Mouse (Mus musculus): ENCODE measurements around the gene Xrcc4. TPM values are rescaled to one million over a fixed set of nuclear protein-coding genes. Genes with fewer than 3 reads are reported as not detected.

The Xrcc4 gene
- polyA plus RNA-seq, 1 experiment from 2014 or later: 5.8 TPM

GRCm38 (mm10) chr13:90005561-90005960 is 83.8 kb downstream of the Xrcc4 start:
- H3K9ac ChIP-seq (ENCODE audit: low read depth, low read length): no peak overlapping the region
- H3K27me3 ChIP-seq (ENCODE audit: control insufficient read depth, insufficient read depth, low read depth, low read length): no peaks in the 10 kb centered on the region
- no peak overlapping the region for H3K27ac ChIP-seq (ENCODE audit: low read length)
- WGBS (ENCODE audit: insufficient replicate concordance): 76% methylated on average over 1 of the region's 1 CpGs
- H3K9me3 ChIP-seq (replicated peaks; ENCODE audit: control insufficient read depth, low read length): no peaks in the 10 kb centered on the region
- no peaks in the 10 kb centered on the region for H3K4me1 ChIP-seq (ENCODE audit: control insufficient read depth, low read depth, low read length)
- no peak overlapping the region for H3K4me3 ChIP-seq (ENCODE audit: low read depth, low read length)
- no peak for ATAC-seq (ENCODE audit: low read depth)
- no peak overlapping the region for H3K4me2 ChIP-seq (ENCODE audit: low read depth, low read length)
- no peaks in the 10 kb centered on the region for H3K36me3 ChIP-seq (ENCODE audit: control insufficient read depth, insufficient read depth)

GRCm38 (mm10) chr13:89997531-89997930 is 91.9 kb downstream of the Xrcc4 start:
- no peaks in the 10 kb centered on the region for H3K9me3 ChIP-seq (replicated peaks; ENCODE audit: control insufficient read depth, low read length)
- H3K4me2 ChIP-seq (ENCODE audit: low read depth, low read length): no peak overlapping the region
- H3K36me3 ChIP-seq (ENCODE audit: control insufficient read depth, insufficient read depth): no peaks in the 10 kb centered on the region
- no peaks in the 10 kb centered on the region for H3K27me3 ChIP-seq (ENCODE audit: control insufficient read depth, insufficient read depth, low read depth, low read length)
- H3K4me3 ChIP-seq (ENCODE audit: low read depth, low read length): no peak overlapping the region
- no peak overlapping the region for H3K27ac ChIP-seq (ENCODE audit: low read length)
- H3K9ac ChIP-seq (ENCODE audit: low read depth, low read length): no peak overlapping the region
- no peak for ATAC-seq (ENCODE audit: low read depth)
- H3K4me1 ChIP-seq (ENCODE audit: control insufficient read depth, low read depth, low read length): no peaks in the 10 kb centered on the region

GRCm38 (mm10) chr13:89986087-89986486 is 103.3 kb downstream of the Xrcc4 start:
- WGBS (ENCODE audit: insufficient replicate concordance): 27% methylated on average over 2 of the region's 2 CpGs
- no peak overlapping the region for H3K4me2 ChIP-seq (ENCODE audit: low read depth, low read length)
- no peak overlapping the region for H3K4me3 ChIP-seq (ENCODE audit: low read depth, low read length)
- no peak for ATAC-seq (ENCODE audit: low read depth)
- no peak overlapping the region for H3K27ac ChIP-seq (ENCODE audit: low read length)
- no peaks in the 10 kb centered on the region for H3K36me3 ChIP-seq (ENCODE audit: control insufficient read depth, insufficient read depth)
- no peaks in the 10 kb centered on the region for H3K27me3 ChIP-seq (ENCODE audit: control insufficient read depth, insufficient read depth, low read depth, low read length)
- H3K4me1 ChIP-seq (ENCODE audit: control insufficient read depth, low read depth, low read length): no peaks in the 10 kb centered on the region
- no peaks in the 10 kb centered on the region for H3K9me3 ChIP-seq (replicated peaks; ENCODE audit: control insufficient read depth, low read length)
- H3K9ac ChIP-seq (ENCODE audit: low read depth, low read length): no peak overlapping the region

- ATAC-seq (ENCODE audit: low read depth): no peak
- 50% methylated on average over 3 of the region's 3 CpGs for WGBS (ENCODE audit: insufficient replicate concordance)
- Histone ChIP-seq H3K27ac (ENCODE audit: low read length) (no peak overlapping the region), H3K4me1 (ENCODE audit: control insufficient read depth, low read depth, low read length) (no peaks in the 10 kb centered on the region), H3K9ac (ENCODE audit: low read depth, low read length) (no peak overlapping the region), H3K4me3 (ENCODE audit: low read depth, low read length) (no peak overlapping the region), H3K9me3 (replicated peaks; ENCODE audit: control insufficient read depth, low read length) (no peaks in the 10 kb centered on the region), H3K4me2 (ENCODE audit: low read depth, low read length) (no peak overlapping the region), H3K36me3 (ENCODE audit: control insufficient read depth, insufficient read depth) (no peaks in the 10 kb centered on the region), H3K27me3 (ENCODE audit: control insufficient read depth, insufficient read depth, low read depth, low read length) (no peaks in the 10 kb centered on the region)
Observed at GRCm38 (mm10) chr13:89970940-89971339, 118.5 kb downstream of the Xrcc4 start.

- ATAC-seq (ENCODE audit: low read depth): no peak
- Histone ChIP-seq H3K9ac (ENCODE audit: low read depth, low read length) (no peak overlapping the region), H3K9me3 (replicated peaks; ENCODE audit: control insufficient read depth, low read length) (no peaks in the 10 kb centered on the region), H3K4me2 (ENCODE audit: low read depth, low read length) (no peak overlapping the region), H3K4me3 (ENCODE audit: low read depth, low read length) (no peak overlapping the region), H3K27ac (ENCODE audit: low read length) (no peak overlapping the region), H3K27me3 (ENCODE audit: control insufficient read depth, insufficient read depth, low read depth, low read length) (no peaks in the 10 kb centered on the region), H3K36me3 (ENCODE audit: control insufficient read depth, insufficient read depth) (no peaks in the 10 kb centered on the region), H3K4me1 (ENCODE audit: control insufficient read depth, low read depth, low read length) (no peaks in the 10 kb centered on the region)
Observed at GRCm38 (mm10) chr13:89968671-89969070, 120.7 kb downstream of the Xrcc4 start.

- Histone ChIP-seq H3K4me2 (ENCODE audit: low read depth, low read length) (no peak overlapping the region), H3K36me3 (ENCODE audit: control insufficient read depth, insufficient read depth) (no peaks in the 10 kb centered on the region), H3K4me1 (ENCODE audit: control insufficient read depth, low read depth, low read length) (no peaks in the 10 kb centered on the region), H3K27me3 (ENCODE audit: control insufficient read depth, insufficient read depth, low read depth, low read length) (no peaks in the 10 kb centered on the region), H3K27ac (ENCODE audit: low read length) (no peak overlapping the region), H3K9me3 (replicated peaks; ENCODE audit: control insufficient read depth, low read length) (no peaks in the 10 kb centered on the region), H3K4me3 (ENCODE audit: low read depth, low read length) (no peak overlapping the region), H3K9ac (ENCODE audit: low read depth, low read length) (no peak overlapping the region)
- no peak for ATAC-seq (ENCODE audit: low read depth)
- 56% methylated on average over 2 of the region's 2 CpGs for WGBS (ENCODE audit: insufficient replicate concordance)
Observed at GRCm38 (mm10) chr13:89944354-89944753, 145.1 kb downstream of the Xrcc4 start.

GRCm38 (mm10) chr13:89929477-89929876 is 159.9 kb downstream of the Xrcc4 start:
- H3K9ac ChIP-seq (ENCODE audit: low read depth, low read length): no peak overlapping the region
- no peaks in the 10 kb centered on the region for H3K27me3 ChIP-seq (ENCODE audit: control insufficient read depth, insufficient read depth, low read depth, low read length)
- no peak for ATAC-seq (ENCODE audit: low read depth)
- H3K4me2 ChIP-seq (ENCODE audit: low read depth, low read length): no peak overlapping the region
- H3K4me1 ChIP-seq (ENCODE audit: control insufficient read depth, low read depth, low read length): no peaks in the 10 kb centered on the region
- H3K4me3 ChIP-seq (ENCODE audit: low read depth, low read length): no peak overlapping the region
- no peaks in the 10 kb centered on the region for H3K9me3 ChIP-seq (replicated peaks; ENCODE audit: control insufficient read depth, low read length)
- H3K36me3 ChIP-seq (ENCODE audit: control insufficient read depth, insufficient read depth): no peaks in the 10 kb centered on the region
- no peak overlapping the region for H3K27ac ChIP-seq (ENCODE audit: low read length)
- 54% methylated on average over 3 of the region's 3 CpGs for WGBS (ENCODE audit: insufficient replicate concordance)

- Histone ChIP-seq H3K4me3 (ENCODE audit: low read depth, low read length) (no peak overlapping the region), H3K4me1 (ENCODE audit: control insufficient read depth, low read depth, low read length) (no peaks in the 10 kb centered on the region), H3K9ac (ENCODE audit: low read depth, low read length) (no peak overlapping the region), H3K9me3 (replicated peaks; ENCODE audit: control insufficient read depth, low read length) (no peaks in the 10 kb centered on the region), H3K27me3 (ENCODE audit: control insufficient read depth, insufficient read depth, low read depth, low read length) (no peaks in the 10 kb centered on the region), H3K4me2 (ENCODE audit: low read depth, low read length) (no peak overlapping the region), H3K36me3 (ENCODE audit: control insufficient read depth, insufficient read depth) (no peaks in the 10 kb centered on the region), H3K27ac (ENCODE audit: low read length) (no peak overlapping the region)
- WGBS (ENCODE audit: insufficient replicate concordance): 69% methylated on average over 3 of the region's 3 CpGs
- ATAC-seq (ENCODE audit: low read depth): no peak
Observed at GRCm38 (mm10) chr13:89918814-89919481, 170.5 kb downstream of the Xrcc4 start.

GRCm38 (mm10) chr13:89914332-89914731 is 175.1 kb downstream of the Xrcc4 start:
- Histone ChIP-seq H3K4me1 (ENCODE audit: control insufficient read depth, low read depth, low read length) (no peaks in the 10 kb centered on the region), H3K9ac (ENCODE audit: low read depth, low read length) (no peak overlapping the region), H3K27ac (ENCODE audit: low read length) (no peak overlapping the region), H3K27me3 (ENCODE audit: control insufficient read depth, insufficient read depth, low read depth, low read length) (no peaks in the 10 kb centered on the region), H3K9me3 (replicated peaks; ENCODE audit: control insufficient read depth, low read length) (no peaks in the 10 kb centered on the region), H3K4me3 (ENCODE audit: low read depth, low read length) (no peak overlapping the region), H3K4me2 (ENCODE audit: low read depth, low read length) (no peak overlapping the region), H3K36me3 (ENCODE audit: control insufficient read depth, insufficient read depth) (no peaks in the 10 kb centered on the region)
- no peak for ATAC-seq (ENCODE audit: low read depth)
- whole genome bisulfite sequencing (ENCODE audit: insufficient replicate concordance): 67% methylated on average over 5 of the region's 5 CpGs
